Mouse (Mus musculus): ENCODE measurements around the gene Rasgrp3. TPM values are rescaled to one million over a fixed set of nuclear protein-coding genes. Genes with fewer than 3 reads are reported as not detected.
"Not testable (repeated sequence)": the region's sequence is repeated elsewhere in the genome, so short reads cannot be mapped to it uniquely, and the experiment has no call there.

Gene Rasgrp3
- polyA plus RNA-seq (2015; fragmentation: Nextera tagmentation; extraction: Ambion mirVana): 2.4 TPM in 2 replicates

GRCm38 (mm10) chr17:75435599-75435998, at the start of gene Rasgrp3:
Gene Rasgrp3 (plus strand): TSS chr17:75435896.
- DNase-seq (ENCODE audit: low spot score): no peak

GRCm38 (mm10) chr17:75388402-75388801, 47.3 kb upstream of the Rasgrp3 start:
- DNase-seq (ENCODE audit: low spot score): no peak

- no peak for DNase-seq (ENCODE audit: low spot score)
Measured at GRCm38 (mm10) chr17:75390142-75390541, 45.6 kb upstream of the Rasgrp3 start.

GRCm38 (mm10) chr17:75391429-75392192, 44.1 kb upstream of the Rasgrp3 start:
- DNase-seq (ENCODE audit: low spot score): no peak

- no peak for DNase-seq (ENCODE audit: low spot score)
Measured at GRCm38 (mm10) chr17:75406405-75406804, 29.3 kb upstream of the Rasgrp3 start.

GRCm38 (mm10) chr17:75416861-75417260, 18.8 kb upstream of the Rasgrp3 start:
- DNase-seq (ENCODE audit: low spot score): no peak

- DNase-seq (ENCODE audit: low spot score): no peak
Measured at GRCm38 (mm10) chr17:75434152-75434551, 1.5 kb upstream of the Rasgrp3 start.

GRCm38 (mm10) chr17:75434871-75435270, 825 bp upstream of the Rasgrp3 start:
- DNase-seq (ENCODE audit: low spot score): no peak

- no peak for DNase-seq (ENCODE audit: low spot score)
Measured at GRCm38 (mm10) chr17:75436095-75436494, 399 bp downstream of the Rasgrp3 start.

- DNase-seq (ENCODE audit: low spot score): no peak
Measured at GRCm38 (mm10) chr17:75436819-75437218, 1.1 kb downstream of the Rasgrp3 start.

GRCm38 (mm10) chr17:75437239-75437750, 1.6 kb downstream of the Rasgrp3 start:
- DNase-seq (ENCODE audit: low spot score): no peak

GRCm38 (mm10) chr17:75438162-75438561, 2.5 kb downstream of the Rasgrp3 start:
- DNase-seq (ENCODE audit: low spot score): no peak

- no peak for DNase-seq (ENCODE audit: low spot score)
Measured at GRCm38 (mm10) chr17:75439062-75439461, 3.4 kb downstream of the Rasgrp3 start.

- no peak for DNase-seq (ENCODE audit: low spot score)
Measured at GRCm38 (mm10) chr17:75440619-75441018, 4.9 kb downstream of the Rasgrp3 start.

GRCm38 (mm10) chr17:75441260-75441830, 5.6 kb downstream of the Rasgrp3 start:
- no peak for DNase-seq (ENCODE audit: low spot score)

GRCm38 (mm10) chr17:75442352-75442751, 6.7 kb downstream of the Rasgrp3 start:
- DNase-seq (ENCODE audit: low spot score): no peak

- no peak for DNase-seq (ENCODE audit: low spot score)
Measured at GRCm38 (mm10) chr17:75443064-75443621, 7.4 kb downstream of the Rasgrp3 start.

GRCm38 (mm10) chr17:75448257-75448656, 12.6 kb downstream of the Rasgrp3 start:
- no peak for DNase-seq (ENCODE audit: low spot score)

- DNase-seq (ENCODE audit: low spot score): no peak
Measured at GRCm38 (mm10) chr17:75449022-75449421, 13.3 kb downstream of the Rasgrp3 start.

- no peak for DNase-seq (ENCODE audit: low spot score)
Measured at GRCm38 (mm10) chr17:75452313-75452712, 16.6 kb downstream of the Rasgrp3 start.

GRCm38 (mm10) chr17:75453639-75454038, 17.9 kb downstream of the Rasgrp3 start:
- DNase-seq (ENCODE audit: low spot score): no peak

GRCm38 (mm10) chr17:75456096-75456495, 20.4 kb downstream of the Rasgrp3 start:
- DNase-seq (ENCODE audit: low spot score): not testable (repeated sequence)

All from thymus, postnatal 0 days (tissue).